Mouse (Mus musculus) liver, embryonic 16.5 days (tissue): ENCODE measurements around the gene Fer. TPM values are rescaled to one million over a fixed set of nuclear protein-coding genes. Genes with fewer than 3 reads are reported as not detected.

ENCODE experiments used
- ATAC-seq: fragments of 200-750 bp; cut with Nextera tagmentation; 2 replicates; pipeline ENCODE4 v1.8.0; 2017; ENCODE audit warnings: low read depth, mild to moderate bottlenecking, moderate number of reproducible peaks, moderate library complexity
- H3K27ac ChIP-seq: fragments of 300-500 bp; sonication (generic); 2 replicates; pipeline ENCODE4 v1.5.1; 2014; ENCODE audit warnings: mild to moderate bottlenecking, low read length
- H3K27me3 ChIP-seq: fragments of 300-500 bp; sonication (generic); 2 replicates; pipeline ENCODE4 v1.6.1; 2014; ENCODE audit warnings: low read depth, low read length, mixed read lengths; ENCODE audit not compliant: control insufficient read depth, insufficient read depth
- H3K36me3 ChIP-seq: fragments of 300-500 bp; sonication (generic); 2 replicates; pipeline ENCODE4 v1.6.1; 2014; ENCODE audit warnings: mild to moderate bottlenecking; ENCODE audit not compliant: control insufficient read depth, insufficient read depth
- H3K4me1 ChIP-seq: fragments of 300-500 bp; sonication (generic); 2 replicates; pipeline ENCODE4 v1.6.1; 2014; ENCODE audit warnings: low read depth, low read length, mixed read lengths; ENCODE audit not compliant: control insufficient read depth
- H3K4me2 ChIP-seq: fragments of 300-500 bp; sonication (generic); 2 replicates; pipeline ENCODE4 v1.6.1; 2014; ENCODE audit warnings: low read depth, low read length, mixed read lengths
- H3K4me3 ChIP-seq: fragments of 300-500 bp; sonication (generic); 2 replicates; pipeline ENCODE4 v1.5.1; 2014; ENCODE audit warnings: low read depth, mild to moderate bottlenecking, low read length
- H3K9ac ChIP-seq: fragments of 300-500 bp; sonication (generic); 2 replicates; pipeline ENCODE4 v1.6.1; 2014; ENCODE audit warnings: low read depth, low read length
- H3K9me3 ChIP-seq: fragments of 300-500 bp; sonication (generic); replicated peaks from 2 replicates; pipeline ENCODE4 v1.6.1; 2016; ENCODE audit warnings: low read length; ENCODE audit not compliant: control insufficient read depth
- WGBS: fragments of 180-500 bp; shearing (Covaris S2); extraction: QIAGEN DNeasy Blood & Tissue Kit; methylation state at CpG from one replicate; pipeline ENCODE4 v1.1.7; 2014; ENCODE audit not compliant: insufficient replicate concordance; 5-methylcytosine and 5-hydroxymethylcytosine counted together
- polyA plus RNA-seq: library from polyadenylated mRNA; unstranded; fragments of >200 nt; fragmentation: Nextera tagmentation; extraction: Ambion mirVana; gene quantifications from 2 replicates; pipeline ENCODE4 v1.2.1, GENCODE M21; 2015

The Fer gene
- polyA plus RNA-seq, 1 experiment from 2014 or later = 7.6 TPM

GRCm38 (mm10) chr17:64050911-64051310 lies 188.0 kb downstream of the Fer start:
- H3K27ac ChIP-seq = no peak overlapping the region
- no peaks in the 10 kb centered on the region for H3K9me3 ChIP-seq
- 77% methylated on average over 5 of the region's 5 CpGs for WGBS
- no peaks in the 10 kb centered on the region for H3K36me3 ChIP-seq
- no peak overlapping the region for H3K4me3 ChIP-seq
- no peaks in the 10 kb centered on the region for H3K27me3 ChIP-seq
- H3K4me2 ChIP-seq = no peak overlapping the region
- no peak overlapping the region for H3K9ac ChIP-seq
- no peak for ATAC-seq
- H3K4me1 ChIP-seq = no peaks in the 10 kb centered on the region

DNA sequence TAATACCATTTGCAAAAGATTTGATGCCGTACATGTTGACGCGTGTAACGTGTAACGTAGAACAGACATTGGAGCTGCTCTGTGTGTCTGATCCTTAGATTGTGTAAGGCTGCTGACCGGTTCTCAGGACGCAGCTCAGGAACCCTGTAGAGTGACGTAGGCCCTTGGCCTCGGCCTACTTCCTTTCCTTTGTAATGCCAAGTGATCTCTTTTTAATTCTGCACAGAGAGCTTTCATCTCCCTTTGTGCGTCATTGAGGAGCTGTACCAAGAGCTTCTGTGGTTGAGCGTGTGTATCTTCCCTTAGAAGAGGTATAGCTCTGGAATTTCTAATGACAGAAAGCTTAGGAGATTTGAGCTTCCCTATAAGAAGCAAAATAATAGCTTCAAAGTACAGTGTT lies 190.8 kb downstream of the Fer start:
- no peaks in the 10 kb centered on the region for H3K36me3 ChIP-seq
- H3K27ac ChIP-seq = no peak overlapping the region
- no peak overlapping the region for H3K9ac ChIP-seq
- H3K4me1 ChIP-seq = no peaks in the 10 kb centered on the region
- no peaks in the 10 kb centered on the region for H3K27me3 ChIP-seq
- no peak overlapping the region for H3K4me2 ChIP-seq
- H3K4me3 ChIP-seq = no peak overlapping the region
- WGBS = 81% methylated on average over 11 of the region's 11 CpGs
- no peak for ATAC-seq
- no peaks in the 10 kb centered on the region for H3K9me3 ChIP-seq

GRCm38 (mm10) chr17:64060529-64060928 lies 197.7 kb downstream of the Fer start:
- H3K27ac ChIP-seq = no peak overlapping the region
- H3K27me3 ChIP-seq = no peaks in the 10 kb centered on the region
- H3K4me2 ChIP-seq = no peak overlapping the region
- no peak for ATAC-seq
- H3K36me3 ChIP-seq = no peaks in the 10 kb centered on the region
- no peaks in the 10 kb centered on the region for H3K4me1 ChIP-seq
- H3K4me3 ChIP-seq = no peak overlapping the region
- no peak overlapping the region for H3K9ac ChIP-seq
- H3K9me3 ChIP-seq = no peaks in the 10 kb centered on the region

GRCm38 (mm10) chr17:64065243-64065642 lies 202.4 kb downstream of the Fer start:
- H3K27me3 ChIP-seq = no peaks in the 10 kb centered on the region
- H3K9ac ChIP-seq = no peak overlapping the region
- no peaks in the 10 kb centered on the region for H3K36me3 ChIP-seq
- no peak overlapping the region for H3K4me3 ChIP-seq
- H3K4me2 ChIP-seq = no peak overlapping the region
- ATAC-seq = no peak
- H3K27ac ChIP-seq = no peak overlapping the region
- H3K4me1 ChIP-seq = no peaks in the 10 kb centered on the region
- WGBS = 55% methylated on average over 3 of the region's 3 CpGs
- H3K9me3 ChIP-seq = no peaks in the 10 kb centered on the region

DNA sequence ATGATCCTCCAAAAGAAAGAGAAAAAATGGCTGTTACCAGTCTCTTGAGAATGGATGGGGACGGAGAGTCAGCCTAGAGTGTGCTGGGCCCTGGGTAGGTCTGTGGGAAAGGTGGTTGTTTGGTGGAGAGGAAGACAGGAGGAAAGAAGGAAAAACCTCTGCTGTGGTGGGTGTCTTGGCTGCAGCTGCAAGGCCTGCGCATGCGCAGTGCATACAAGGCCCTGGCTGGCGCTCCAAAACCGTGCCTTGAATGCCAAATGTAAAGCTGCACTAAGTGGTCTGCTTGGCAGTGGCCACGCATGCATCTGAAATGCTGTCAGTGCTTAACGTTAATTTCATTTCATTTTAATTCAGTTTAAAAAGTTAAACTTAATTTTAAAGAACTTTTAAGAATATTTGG lies 214.5 kb downstream of the Fer start:
- 75% methylated on average over 7 of the region's 7 CpGs for WGBS
- H3K4me3 ChIP-seq = no peak overlapping the region
- no peak overlapping the region for H3K4me2 ChIP-seq
- no peaks in the 10 kb centered on the region for H3K9me3 ChIP-seq
- H3K4me1 ChIP-seq = no peaks in the 10 kb centered on the region
- ATAC-seq = no peak
- no peaks in the 10 kb centered on the region for H3K36me3 ChIP-seq
- H3K27ac ChIP-seq = no peak overlapping the region
- no peak overlapping the region for H3K9ac ChIP-seq
- H3K27me3 ChIP-seq = no peaks in the 10 kb centered on the region

DNA sequence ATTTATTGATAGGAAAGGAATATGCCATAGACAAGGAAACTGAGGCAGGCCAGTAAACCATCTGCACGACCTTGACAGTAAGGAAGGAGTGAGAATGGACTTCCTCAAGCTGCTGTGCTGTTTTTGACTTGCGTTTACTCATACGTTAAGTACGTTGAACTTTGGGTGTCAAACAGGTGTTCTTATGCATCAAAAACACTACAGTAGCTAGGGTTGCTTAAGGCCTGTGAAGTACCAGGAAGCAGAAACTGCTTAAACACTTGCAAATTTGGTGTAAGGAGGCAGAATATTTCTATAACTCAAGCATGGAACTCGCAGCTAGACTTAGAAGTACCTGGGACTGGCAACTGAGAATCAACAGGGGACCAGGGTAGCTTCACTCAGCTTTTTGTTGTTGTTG lies 221.9 kb downstream of the Fer start:
- H3K27ac ChIP-seq = no peak overlapping the region
- no peaks in the 10 kb centered on the region for H3K9me3 ChIP-seq
- no peak overlapping the region for H3K4me3 ChIP-seq
- ATAC-seq = no peak
- WGBS = 67% methylated on average over 5 of the region's 5 CpGs
- no peaks in the 10 kb centered on the region for H3K36me3 ChIP-seq
- no peaks in the 10 kb centered on the region for H3K27me3 ChIP-seq
- no peak overlapping the region for H3K4me2 ChIP-seq
- H3K9ac ChIP-seq = no peak overlapping the region
- no peaks in the 10 kb centered on the region for H3K4me1 ChIP-seq

DNA sequence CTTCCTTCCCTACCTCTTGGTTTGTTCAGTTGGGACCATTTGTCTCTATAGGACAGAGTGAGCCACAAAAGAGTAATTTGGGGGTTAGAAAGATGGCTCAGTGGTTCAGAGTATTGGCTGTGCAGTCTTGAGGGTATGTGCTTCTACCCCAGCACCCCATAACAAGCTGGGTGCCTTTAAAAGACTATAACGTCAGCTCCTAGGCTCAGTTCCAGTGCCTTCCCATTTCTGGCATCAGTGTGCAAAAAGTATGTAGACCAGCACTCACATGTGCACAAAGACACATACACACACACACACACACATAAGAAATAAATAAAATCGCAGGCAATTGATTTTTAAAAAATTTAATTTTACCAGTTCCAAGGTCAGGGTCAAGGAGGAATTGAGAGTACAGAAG lies 222.6 kb downstream of the Fer start:
- Histone ChIP-seq H3K27ac (no peak overlapping the region), H3K4me2 (no peak overlapping the region), H3K4me1 (no peaks in the 10 kb centered on the region), H3K9me3 (no peaks in the 10 kb centered on the region), H3K9ac (no peak overlapping the region), H3K4me3 (no peak overlapping the region), H3K36me3 (no peaks in the 10 kb centered on the region), H3K27me3 (no peaks in the 10 kb centered on the region)
- no peak for ATAC-seq
- WGBS = 78% methylated on average over 2 of the region's 2 CpGs

DNA sequence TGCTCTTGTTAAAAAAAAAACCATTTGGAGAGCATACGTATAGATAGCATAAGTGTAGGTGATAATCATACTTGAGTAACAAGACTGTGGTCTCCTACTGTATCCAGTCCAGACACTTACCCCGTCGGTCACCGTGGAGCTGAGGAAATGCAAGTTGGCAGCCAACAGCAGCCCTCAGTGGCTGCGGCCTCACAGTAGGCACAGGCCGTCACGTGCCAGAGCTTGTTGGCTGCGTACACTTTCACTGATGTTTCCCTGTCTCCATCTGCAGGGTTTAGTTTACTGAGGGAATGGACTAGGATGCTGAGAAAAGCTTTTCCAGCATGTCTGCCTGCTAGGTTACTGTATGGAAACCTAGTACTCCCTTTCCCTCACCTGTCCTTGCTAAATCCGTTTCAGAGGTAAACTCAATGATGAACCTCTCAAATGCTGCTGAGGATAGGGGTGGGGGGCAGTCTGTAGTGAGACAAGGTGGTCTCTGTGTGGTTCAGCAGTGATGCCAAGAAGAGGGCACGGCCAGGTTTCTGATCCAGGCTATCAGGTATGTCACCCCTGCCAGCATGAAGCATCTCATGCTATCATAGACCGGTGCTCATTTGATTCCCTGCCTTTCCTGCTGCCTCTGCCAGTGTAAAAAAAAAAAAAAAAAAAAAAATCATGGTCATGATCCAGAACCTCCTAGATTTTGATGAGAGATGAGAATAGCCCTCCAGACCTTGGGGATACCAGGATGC lies 224.2 kb downstream of the Fer start:
- WGBS = 72% methylated on average over 11 of the region's 11 CpGs
- no peak for ATAC-seq
- H3K4me1 ChIP-seq = no peaks in the 10 kb centered on the region
- no peak overlapping the region for H3K4me2 ChIP-seq
- H3K9me3 ChIP-seq = no peaks in the 10 kb centered on the region
- no peaks in the 10 kb centered on the region for H3K27me3 ChIP-seq
- H3K9ac ChIP-seq = no peak overlapping the region
- no peak overlapping the region for H3K4me3 ChIP-seq
- no peak overlapping the region for H3K27ac ChIP-seq
- no peaks in the 10 kb centered on the region for H3K36me3 ChIP-seq

GRCm38 (mm10) chr17:64087871-64088270 lies 225.0 kb downstream of the Fer start:
- no peak for ATAC-seq
- H3K9me3 ChIP-seq = no peaks in the 10 kb centered on the region
- no peak overlapping the region for H3K27ac ChIP-seq
- H3K27me3 ChIP-seq = no peaks in the 10 kb centered on the region
- no peak overlapping the region for H3K4me2 ChIP-seq
- 80% methylated on average over 3 of the region's 3 CpGs for WGBS
- no peaks in the 10 kb centered on the region for H3K4me1 ChIP-seq
- H3K36me3 ChIP-seq = no peaks in the 10 kb centered on the region
- no peak overlapping the region for H3K9ac ChIP-seq
- no peak overlapping the region for H3K4me3 ChIP-seq
